Mouse (Mus musculus) megakaryocyte, embryonic 14.5 days (primary cell): ENCODE results near the gene Fli1. TPM values are rescaled to one million over a fixed set of nuclear protein-coding genes. Genes with fewer than 3 reads are reported as not detected.

Experiments used
- H3K27me3 ChIP-seq: replicated peaks from 2 replicates; pipeline ENCODE3; 2012; ENCODE audit warnings: inconsistent platforms
- H3K36me3 ChIP-seq: replicated peaks from 2 replicates; pipeline ENCODE3; 2012; ENCODE audit warnings: low read length, inconsistent platforms, mixed read lengths
- H3K4me1 ChIP-seq: 2 replicates; pipeline ENCODE4 v1.6.1; 2012; ENCODE audit warnings: inconsistent platforms
- H3K4me3 ChIP-seq: replicated peaks from 2 replicates; pipeline ENCODE3; 2012; ENCODE audit warnings: moderate library complexity, mild to moderate bottlenecking, inconsistent platforms
- H3K9me3 ChIP-seq: 2 replicates; pipeline ENCODE4 v1.6.1; 2012; ENCODE audit warnings: inconsistent platforms
- FLI1 ChIP-seq: IDR thresholded peaks from 2 replicates; pipeline ENCODE4 v1.6.1; 2012; ENCODE audit warnings: low read length, inconsistent platforms, mixed read lengths
- GATA1 ChIP-seq: IDR thresholded peaks from 3 replicates; pipeline ENCODE4 v1.6.1; 2012; ENCODE audit warnings: mixed read lengths, low read length, inconsistent platforms, borderline replicate concordance
- polyA plus RNA-seq: library from polyadenylated mRNA; stranded (reverse); fragments of >175 nt; gene quantifications from 2 replicates; pipeline ENCODE4 v1.2.3, GENCODE M21; 2012; ENCODE audit warnings: low replicate concordance; ENCODE audit not compliant: insufficient read depth

Gene Fli1
- polyA plus RNA-seq, 1 experiment = 61.7 TPM

- no peaks in the 10 kb centered on the region for H3K27me3 ChIP-seq
These were observed 38.6 kb downstream of the Fli1 start for GRCm38 (mm10) chr9:32503995-32504451.

GRCm38 (mm10) chr9:32503423-32503822, 39.2 kb downstream of the Fli1 start:
- no peak overlapping the region for H3K4me3 ChIP-seq
- H3K36me3 ChIP-seq = peaks cover 97% of the 10 kb centered on the region
- TF ChIP-seq GATA1 (no peak), FLI1 (no peak)
- no peaks in the 10 kb centered on the region for H3K9me3 ChIP-seq
- peaks cover 100% of the 10 kb centered on the region for H3K4me1 ChIP-seq
- no peaks in the 10 kb centered on the region for H3K27me3 ChIP-seq

More at GRCm38 (mm10) chr9:32503995-32504451, 38.6 kb downstream of the Fli1 start:
- no peaks in the 10 kb centered on the region for H3K9me3 ChIP-seq
- peak overlapping the region; percentile 71 for H3K4me3 ChIP-seq
- peaks cover 97% of the 10 kb centered on the region for H3K36me3 ChIP-seq
- peaks cover 100% of the 10 kb centered on the region for H3K4me1 ChIP-seq
- no peak for TF ChIP-seq FLI1
- TF ChIP-seq GATA1 = no peak

GRCm38 (mm10) chr9:32502256-32503010, 40.2 kb downstream of the Fli1 start:
- H3K36me3 ChIP-seq = peaks cover 97% of the 10 kb centered on the region
- H3K27me3 ChIP-seq = no peaks in the 10 kb centered on the region
- TF ChIP-seq GATA1 (no peak), FLI1 (no peak)
- H3K4me3 ChIP-seq = no peak overlapping the region
- H3K4me1 ChIP-seq = peaks cover 100% of the 10 kb centered on the region
- no peaks in the 10 kb centered on the region for H3K9me3 ChIP-seq

GRCm38 (mm10) chr9:32500886-32501285, 41.8 kb downstream of the Fli1 start:
- H3K9me3 ChIP-seq = no peaks in the 10 kb centered on the region
- peak overlapping the region; percentile 62 for H3K4me3 ChIP-seq
- TF ChIP-seq GATA1 (no peak), FLI1 (no peak)
- peaks cover 97% of the 10 kb centered on the region for H3K36me3 ChIP-seq
- no peaks in the 10 kb centered on the region for H3K27me3 ChIP-seq
- H3K4me1 ChIP-seq = peaks cover 100% of the 10 kb centered on the region

- H3K9me3 ChIP-seq = no peaks in the 10 kb centered on the region
- peak overlapping the region; percentile 56 for H3K4me3 ChIP-seq
- H3K27me3 ChIP-seq = no peaks in the 10 kb centered on the region
- peaks cover 100% of the 10 kb centered on the region for H3K4me1 ChIP-seq
- TF ChIP-seq GATA1 (no peak), FLI1 (no peak)
- peaks cover 99% of the 10 kb centered on the region for H3K36me3 ChIP-seq
These were observed 42.6 kb downstream of the Fli1 start for GRCm38 (mm10) chr9:32500063-32500462.

GRCm38 (mm10) chr9:32499469-32499868, 43.2 kb downstream of the Fli1 start:
- Histone ChIP-seq H3K36me3 (peaks cover 99% of the 10 kb centered on the region), H3K4me1 (peaks cover 100% of the 10 kb centered on the region), H3K4me3 (peak overlapping the region; percentile 46), H3K27me3 (no peaks in the 10 kb centered on the region), H3K9me3 (no peaks in the 10 kb centered on the region)
- no peak for TF ChIP-seq FLI1
- TF ChIP-seq GATA1 = no peak

GRCm38 (mm10) chr9:32495643-32495997, 47.0 kb downstream of the Fli1 start:
- H3K9me3 ChIP-seq = no peaks in the 10 kb centered on the region
- H3K4me3 ChIP-seq = peak overlapping the region; percentile 47
- H3K36me3 ChIP-seq = peaks cover 98% of the 10 kb centered on the region
- peaks cover 100% of the 10 kb centered on the region for H3K4me1 ChIP-seq
- no peak for TF ChIP-seq FLI1
- TF ChIP-seq GATA1 = no peak
- no peaks in the 10 kb centered on the region for H3K27me3 ChIP-seq

GRCm38 (mm10) chr9:32494891-32495642, 47.6 kb downstream of the Fli1 start:
- H3K4me3 ChIP-seq = peak overlapping the region; percentile 47
- TF ChIP-seq GATA1 (no peak), FLI1 (no peak)
- H3K36me3 ChIP-seq = peaks cover 98% of the 10 kb centered on the region
- peaks cover 100% of the 10 kb centered on the region for H3K4me1 ChIP-seq
- H3K9me3 ChIP-seq = no peaks in the 10 kb centered on the region
- no peaks in the 10 kb centered on the region for H3K27me3 ChIP-seq

GRCm38 (mm10) chr9:32493588-32494423, 48.9 kb downstream of the Fli1 start:
- Histone ChIP-seq H3K4me3 (no peak overlapping the region), H3K4me1 (peaks cover 100% of the 10 kb centered on the region)

More at GRCm38 (mm10) chr9:32493588-32494423, 48.9 kb downstream of the Fli1 start:
- Histone ChIP-seq H3K36me3 (peaks cover 98% of the 10 kb centered on the region), H3K27me3 (no peaks in the 10 kb centered on the region), H3K9me3 (no peaks in the 10 kb centered on the region)
- no peak for TF ChIP-seq FLI1
- no peak for TF ChIP-seq GATA1
